Mouse (Mus musculus) cerebellum, postnatal 10 days (tissue): ENCODE results near the gene AY761185.
"Not testable (repeated sequence)": the region's sequence is repeated elsewhere in the genome, so short reads cannot be mapped to it uniquely, and the experiment has no call there.

Experiments used
- DNase-seq, 2 experiments: peaks; one replicate each; pipeline ENCODE4 v3.0.0; 2021; ENCODE audit warnings: mixed read lengths in 2 of 2

Gene AY761185

GRCm38 (mm10) chr8:20944610-20945009 lies at the start of gene AY761185:
AY761185 (minus strand) TSS chr8:20944710.
- DNase-seq = no peak

DNA sequence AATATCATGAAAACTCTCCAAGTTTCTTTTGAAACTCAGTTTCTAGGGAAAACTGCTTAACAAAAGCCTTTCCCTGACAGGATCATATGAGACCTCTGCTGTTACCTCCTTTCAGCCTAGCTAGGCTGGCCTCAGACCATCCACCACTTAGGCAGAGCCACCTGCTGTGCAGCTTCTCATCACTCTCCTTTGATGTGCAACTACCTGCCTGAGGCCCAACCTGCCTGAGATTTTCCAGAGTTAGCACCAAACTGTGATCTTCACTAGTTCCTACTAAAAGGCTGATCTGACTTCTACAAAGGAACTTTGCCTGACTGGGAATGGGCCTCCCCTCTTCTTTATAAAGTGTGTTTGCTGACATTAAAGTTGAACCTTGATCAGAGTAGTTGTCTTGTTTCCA lies 49.5 kb upstream of the AY761185 start:
- DNase-seq = not testable (repeated sequence)

- DNase-seq = no peak
These were observed 35.3 kb upstream of the AY761185 start for GRCm38 (mm10) chr8:20979846-20980245.

GRCm38 (mm10) chr8:20964531-20964930 lies 20.0 kb upstream of the AY761185 start:
- no peak for DNase-seq

GRCm38 (mm10) chr8:20921971-20922370 lies 22.5 kb downstream of the AY761185 start, which contains the start of gene Gm6040:
Gm6040 (minus strand) TSS chr8:20922071.
- DNase-seq = no peak

DNA sequence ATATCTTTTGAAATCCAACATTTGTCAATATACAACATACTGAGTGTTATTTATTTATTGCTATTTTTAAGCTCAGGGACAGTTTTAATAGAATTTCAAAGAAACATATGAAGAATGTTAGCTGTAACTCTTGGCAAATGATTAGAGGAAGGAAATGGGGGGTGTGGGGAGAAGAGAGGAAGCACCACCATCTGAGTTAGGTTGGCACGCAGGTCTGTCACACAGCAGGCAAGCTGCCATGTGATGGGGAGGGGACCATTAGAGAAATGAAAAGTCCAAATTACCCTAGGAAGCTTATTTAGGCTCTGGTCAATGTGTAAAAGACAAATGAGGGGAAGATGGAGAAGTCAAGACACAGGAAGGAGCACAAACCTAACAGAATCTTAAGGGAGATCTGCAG lies 32.2 kb downstream of the AY761185 start:
- no peak for DNase-seq

- DNase-seq = no peak
These were observed 36.3 kb downstream of the AY761185 start for GRCm38 (mm10) chr8:20908256-20908655.

DNA sequence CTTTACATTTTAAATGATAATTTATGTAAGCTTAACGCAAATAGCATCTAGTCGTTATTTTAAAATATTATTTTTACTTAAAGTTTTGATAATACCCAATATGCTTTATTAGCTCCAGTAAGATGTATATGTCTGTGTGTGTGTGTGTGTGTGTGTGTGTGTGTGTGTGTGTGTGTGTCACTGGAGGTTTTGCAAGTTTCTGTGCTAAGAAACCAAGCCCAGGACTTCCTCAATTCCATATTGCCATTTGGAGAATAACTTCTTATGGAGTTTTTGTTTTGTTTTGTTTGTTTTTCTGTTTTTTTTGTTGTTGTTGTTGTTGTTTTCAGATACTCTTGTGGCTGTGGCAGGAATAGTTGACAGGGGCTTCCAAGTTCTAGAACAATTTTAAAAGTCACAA lies 37.4 kb downstream of the AY761185 start:
- DNase-seq = no peak

GRCm38 (mm10) chr8:20902527-20902926 lies 42.0 kb downstream of the AY761185 start, which contains the start of gene Gm15056:
Gm15056 (minus strand) TSS chr8:20902627.
- no peak for DNase-seq
